Comparison of ENCODE assay signal across 7 mouse cellular contexts in the genomic region with DNA sequence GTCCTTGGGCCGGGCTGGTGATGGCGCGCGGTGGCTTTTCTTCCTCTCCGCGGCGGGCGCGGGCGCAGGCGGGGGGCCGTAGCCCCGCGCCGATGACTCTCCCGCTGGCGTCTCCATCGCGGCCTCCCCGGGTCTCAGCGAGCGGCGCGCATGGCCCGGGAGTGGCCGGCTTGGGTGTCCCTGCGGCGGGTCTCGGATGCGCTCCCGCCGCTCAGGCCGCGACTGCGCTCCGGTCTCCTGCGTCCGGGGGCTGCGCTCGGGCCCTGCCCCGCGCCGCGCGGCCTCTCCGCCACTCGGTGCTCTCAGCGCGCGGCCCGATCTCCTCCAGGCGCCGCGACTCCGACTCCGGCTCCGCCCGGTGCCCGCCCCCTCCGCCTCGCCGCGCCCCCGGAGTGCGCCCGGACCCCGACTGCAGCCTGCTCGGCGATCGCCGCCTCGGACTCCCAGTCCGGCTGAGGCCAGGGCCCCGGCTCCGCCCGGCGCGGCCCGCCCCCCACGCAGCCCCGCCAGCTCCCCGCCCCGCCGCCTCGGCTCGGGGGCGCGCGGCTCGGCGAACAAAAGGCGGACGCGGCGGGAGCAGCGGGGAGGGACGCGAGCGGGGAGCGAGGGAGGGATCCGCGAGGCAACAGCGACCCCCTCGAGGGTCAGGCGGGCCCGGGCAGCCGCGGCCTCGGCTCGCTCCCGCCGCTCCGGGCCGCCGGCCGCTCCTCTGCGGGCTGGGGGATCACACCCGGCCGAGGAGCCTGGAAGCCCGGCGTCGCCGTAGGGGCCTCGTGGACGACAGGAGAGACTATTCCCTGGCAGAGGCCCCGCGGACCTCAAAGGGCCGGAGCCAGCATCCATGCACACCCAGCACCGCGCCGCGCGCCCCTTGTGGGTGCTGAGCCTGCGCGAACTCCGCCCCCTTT. TPM values are rescaled to one million over a fixed set of nuclear protein-coding genes. Genes with fewer than 3 reads are reported as not detected.
A peak's percentile ranks its signal among the peaks of the same experiment; 100 is the strongest.
DNase-seq lines count a peak whose midpoint lies in the region; ATAC-seq and TF ChIP-seq lines count a peak whose summit lies in the region.

A gene (minus strand): TSS at position 462 of the 908 bp plus-strand sequence.

- peaks cover 53% of the 10 kb centered on the region for H3K4me1 ChIP-seq in embryonic facial prominence, embryonic 10.5 days
- peaks cover 6% of the 10 kb centered on the region; the same call in 1 of the 2 replicates for H3K4me1 ChIP-seq in kidney, adult 2 months (ENCODE audit: control insufficient read depth, insufficient read depth, low read length)
- H3K4me1 ChIP-seq in limb, embryonic 13.5 days: peaks cover 46% of the 10 kb centered on the region
- H3K4me1 ChIP-seq in midbrain, embryonic 14.5 days (ENCODE audit: control insufficient read depth, insufficient read depth, low read length): peaks cover 47% of the 10 kb centered on the region

- TF ChIP-seq POLR2A in kidney, adult 2 months (IDR thresholded peaks at IDR 0.05; ENCODE audit: low read depth, low read length): no peak

- H3K36me3 ChIP-seq in embryonic facial prominence, embryonic 10.5 days (replicated peaks): peaks cover 27% of the 10 kb centered on the region
- H3K36me3 ChIP-seq in kidney, adult 2 months (ENCODE audit: control insufficient read depth, insufficient read depth, low read length): no peaks in the 10 kb centered on the region
- H3K36me3 ChIP-seq in limb, embryonic 13.5 days: peaks cover 11% of the 10 kb centered on the region
- H3K36me3 ChIP-seq in midbrain, embryonic 14.5 days (ENCODE audit: control insufficient read depth, insufficient read depth, low read length): no peaks in the 10 kb centered on the region
- H3K36me3 ChIP-seq in splenic B cell, adult 2 months (ENCODE audit: control insufficient read depth, insufficient read depth, low read length, poor library complexity, severe bottlenecking): no peaks in the 10 kb centered on the region

- DNase-seq in adrenal gland, postnatal 36 days: peak; percentile 95
- peak; percentile 91 for DNase-seq in embryonic facial prominence, embryonic 10.5 days (ENCODE audit: low spot score)
- DNase-seq in heart, adult 18-20 months: peak; percentile 90 to 95
- peak; percentile 88 for DNase-seq in kidney, adult 2 months
- peak; percentile 94 for DNase-seq in midbrain, embryonic 14.5 days
- peak; percentile 54 for DNase-seq in splenic B cell, adult 2 months (ENCODE audit: low read depth, low spot score)

- H3K27ac ChIP-seq in embryonic facial prominence, embryonic 10.5 days (replicated peaks): peak within 1 kb of the TSS; percentile 98
- peak within 1 kb of the TSS; percentile 31; the same call in 1 of the 2 replicates for H3K27ac ChIP-seq in kidney, adult 2 months (ENCODE audit: insufficient read depth, low read depth, low read length)
- peak within 1 kb of the TSS; percentile 99 for H3K27ac ChIP-seq in limb, embryonic 13.5 days
- H3K27ac ChIP-seq in midbrain, embryonic 14.5 days (replicated peaks; ENCODE audit: low read depth, low read length): peak within 1 kb of the TSS; percentile 99

- peak within 1 kb of the TSS; percentile 80 for H3K4me3 ChIP-seq in embryonic facial prominence, embryonic 10.5 days
- H3K4me3 ChIP-seq in kidney, adult 2 months (ENCODE audit: insufficient read depth, low read depth, low read length): peak within 1 kb of the TSS; percentile 65
- peak within 1 kb of the TSS; percentile 97 for H3K4me3 ChIP-seq in limb, embryonic 13.5 days
- H3K4me3 ChIP-seq in midbrain, embryonic 14.5 days (replicated peaks; ENCODE audit: low read depth, low read length): peak within 1 kb of the TSS; percentile 96

- TF ChIP-seq CTCF in kidney, adult 2 months (conservative IDR thresholded peaks at IDR 0.05; ENCODE audit: insufficient read depth, insufficient read length, low read depth, low read length): peak; percentile 42

- peak within 1 kb of the TSS; percentile 98 for H3K4me2 ChIP-seq in limb, embryonic 13.5 days (replicated peaks)
- H3K4me2 ChIP-seq in midbrain, embryonic 14.5 days (ENCODE audit: low read length): peak within 1 kb of the TSS; percentile 100

- H3K9me3 ChIP-seq in embryonic facial prominence, embryonic 10.5 days: no peaks in the 10 kb centered on the region
- no peaks in the 10 kb centered on the region for H3K9me3 ChIP-seq in limb, embryonic 13.5 days
- no peaks in the 10 kb centered on the region for H3K9me3 ChIP-seq in midbrain, embryonic 14.5 days (ENCODE audit: control insufficient read depth, low read length)

- peak within 1 kb of the TSS; percentile 99 for H3K9ac ChIP-seq in limb, embryonic 13.5 days
- H3K9ac ChIP-seq in midbrain, embryonic 14.5 days (replicated peaks; ENCODE audit: low read length): peak within 1 kb of the TSS; percentile 98

- ATAC-seq in limb, embryonic 13.5 days (ENCODE audit: low FRiP score, low read depth): peak; percentile 88
- ATAC-seq in midbrain, embryonic 14.5 days (ENCODE audit: low FRiP score, low TSS enrichment): peak; percentile 88

- H3K27me3 ChIP-seq in embryonic facial prominence, embryonic 10.5 days (replicated peaks; ENCODE audit: low read depth, poor library complexity, severe bottlenecking): peaks cover 5% of the 10 kb centered on the region; the same call in 1 of the 2 replicates
- no peaks in the 10 kb centered on the region for H3K27me3 ChIP-seq in kidney, adult 2 months (replicated peaks; ENCODE audit: control insufficient read depth, insufficient read depth, low read length)
- no peaks in the 10 kb centered on the region for H3K27me3 ChIP-seq in limb, embryonic 13.5 days
- H3K27me3 ChIP-seq in midbrain, embryonic 14.5 days (ENCODE audit: control insufficient read depth, insufficient read depth, low read length): no peaks in the 10 kb centered on the region
- peaks cover 3% of the 10 kb centered on the region for H3K27me3 ChIP-seq in splenic B cell, adult 2 months (ENCODE audit: control insufficient read depth, insufficient read depth, low read length, poor library complexity, severe bottlenecking)

- under 1% methylated on average over 136 of the region's 136 CpGs for WGBS in embryonic facial prominence, embryonic 10.5 days
- 2% methylated on average over 132 of the region's 136 CpGs for WGBS in kidney, adult 2 months
- WGBS in limb, embryonic 13.5 days: under 1% methylated on average over 104 of the region's 136 CpGs
- under 1% methylated on average over 134 of the region's 136 CpGs for WGBS in midbrain, embryonic 14.5 days

RNA-seq across cellular contexts. Expression of the gene that starts here (rescaled TPM):
- 10 to 100 TPM; 36.3 to 38.7 TPM for total RNA-seq in adrenal gland, postnatal 36 days (2021)
- polyA plus RNA-seq in embryonic facial prominence, embryonic 10.5 days (2016; fragmentation: Nextera tagmentation; extraction: Ambion mirVana): 4.5 and 4.7 TPM in 2 replicates
- 10 to 100 TPM; 10.4 to 11.0 TPM for total RNA-seq in heart, adult 18-20 months (2021)
- polyA plus RNA-seq in kidney, adult 2 months (2012; rRNA removed): 5.3 and 5.4 TPM in 2 replicates
- polyA plus RNA-seq in limb, embryonic 13.5 days (2015; fragmentation: Nextera tagmentation; extraction: Ambion mirVana): 4.1 and 4.2 TPM in 2 replicates
- 12.0 and 13.1 TPM in 2 replicates for polyA plus RNA-seq in midbrain, embryonic 14.5 days (2014; fragmentation: Nextera tagmentation; extraction: Ambion mirVana)

Comparison
In these comparisons a context has a peak if more than half of its experiments do, and no peak if none do; other contexts are left out.
1. Peak in every context shown above with its lines: DNase-seq, ATAC-seq, H3K4me3 ChIP-seq and H3K27ac ChIP-seq.
2. H3K27ac ChIP-seq: peak in every context shown above with its lines; median percentile 99 in limb, embryonic 13.5 days; 99 in midbrain, embryonic 14.5 days; 98 in embryonic facial prominence, embryonic 10.5 days; 31 in kidney, adult 2 months.